Mouse (Mus musculus) natural killer cell, adult 2 months (primary cell): ENCODE measurements around the gene Akt1s1.
A peak's percentile ranks its signal among the peaks of the same experiment; 100 is the strongest.

Experiments used
- DNase-seq, 2 experiments: peaks; one replicate each; pipeline ENCODE4 v3.0.0; 2022; ENCODE audit warnings: low spot score in 2 of 2

Akt1s1 gene

DNA sequence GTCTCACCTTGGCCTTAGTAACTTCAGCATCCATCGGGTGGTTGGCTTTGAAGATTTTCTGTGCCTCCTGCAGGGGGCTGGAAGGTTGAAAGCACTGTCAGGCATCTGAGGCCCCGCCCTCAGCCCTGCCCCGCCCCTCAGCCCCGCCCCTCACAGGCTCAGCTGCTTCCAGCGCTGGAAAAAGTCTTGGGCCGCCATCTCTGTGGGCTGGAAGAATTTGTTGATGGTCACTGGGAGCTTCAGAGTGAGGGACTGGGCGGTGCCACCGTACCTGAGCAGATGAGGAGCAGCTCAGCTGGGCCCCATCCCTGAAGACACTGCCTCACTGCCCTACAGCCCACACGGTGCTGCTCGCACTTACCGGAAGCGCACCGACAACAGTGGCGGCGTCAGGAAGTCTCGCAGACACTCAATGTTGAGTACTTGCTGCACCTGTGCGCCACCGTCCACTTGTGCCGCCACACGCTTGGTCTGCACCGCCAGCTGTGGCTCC is 52.5 kb downstream of the Akt1s1 start:
- peak; percentile 56 to 58 for DNase-seq
